Mouse (Mus musculus) testis, adult 2 months (tissue): ENCODE results near the gene Mgll.

ENCODE experiments used
- CTCF ChIP-seq: fragments of 200-500 bp; IDR thresholded peaks from 2 replicates; pipeline ENCODE4 v1.5.1; 2012; ENCODE audit warnings: low read depth, mild to moderate bottlenecking, inconsistent platforms, low read length, moderate library complexity; ENCODE audit not compliant: control insufficient read depth, insufficient read depth, insufficient replicate concordance
- POLR2A ChIP-seq: fragments of 200-500 bp; IDR thresholded peaks from 2 replicates; pipeline ENCODE4 v1.6.1; 2012; ENCODE audit warnings: low read depth, mild to moderate bottlenecking, inconsistent platforms, low read length, moderate library complexity; ENCODE audit not compliant: control insufficient read depth

- TF ChIP-seq POLR2A (no peak), CTCF (no peak)
These were observed 61.1 kb downstream of the Mgll start for GRCm38 (mm10) chr6:88785331-88785730.
